Mouse (Mus musculus): ENCODE data around the gene Olfr414.

Olfr414 gene

DNA sequence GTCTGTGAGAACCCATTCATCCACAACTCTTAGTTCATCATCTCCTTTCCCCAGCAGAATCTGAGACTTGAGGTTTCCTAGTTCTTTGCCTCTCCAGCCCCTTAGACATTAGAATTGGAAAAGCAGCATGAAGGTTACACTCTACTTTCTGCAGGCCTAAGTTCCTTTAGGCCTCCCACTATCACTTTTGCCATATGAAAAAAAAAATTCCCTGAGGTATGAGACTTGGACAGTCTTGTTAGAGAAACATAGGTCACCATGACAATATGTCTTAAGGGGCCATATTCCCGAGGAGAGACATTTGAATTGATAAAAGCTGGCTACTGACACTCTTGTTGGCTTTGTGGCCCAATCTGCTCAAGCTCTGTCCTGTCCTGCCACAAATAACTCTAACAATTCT is at the start of gene Olfr414:
Gene Olfr414 (plus strand): TSS at position 301 of the 400 bp plus-strand sequence.
- no peak for TF ChIP-seq GATA4 (IDR thresholded peaks at IDR 0.05; ENCODE audit: insufficient replicate concordance, low read length)

DNA sequence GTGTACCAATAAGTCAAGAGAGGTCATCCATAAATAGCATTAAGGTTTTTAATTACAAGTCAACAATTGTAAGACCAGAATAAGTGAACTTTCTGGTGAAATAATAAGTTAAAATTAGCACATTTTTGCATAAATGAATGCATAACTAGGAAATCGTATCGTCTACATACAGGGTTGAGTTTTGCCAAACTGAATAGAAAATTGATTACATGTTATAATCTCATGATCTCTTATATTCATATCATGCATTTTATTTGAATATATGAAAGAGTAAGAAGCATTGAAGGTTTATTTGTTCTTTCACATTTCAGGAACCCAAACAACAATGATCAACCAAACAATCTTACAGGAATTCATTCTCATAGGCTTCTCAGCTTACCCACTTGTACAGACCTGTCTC is 33.1 kb upstream of the Olfr414 start, which contains the start of gene Olfr248:
Gene Olfr248 (plus strand): TSS at position 301 of the 400 bp plus-strand sequence.
- TF ChIP-seq GATA4 (IDR thresholded peaks at IDR 0.05; ENCODE audit: insufficient replicate concordance, low read length) = no peak

DNA sequence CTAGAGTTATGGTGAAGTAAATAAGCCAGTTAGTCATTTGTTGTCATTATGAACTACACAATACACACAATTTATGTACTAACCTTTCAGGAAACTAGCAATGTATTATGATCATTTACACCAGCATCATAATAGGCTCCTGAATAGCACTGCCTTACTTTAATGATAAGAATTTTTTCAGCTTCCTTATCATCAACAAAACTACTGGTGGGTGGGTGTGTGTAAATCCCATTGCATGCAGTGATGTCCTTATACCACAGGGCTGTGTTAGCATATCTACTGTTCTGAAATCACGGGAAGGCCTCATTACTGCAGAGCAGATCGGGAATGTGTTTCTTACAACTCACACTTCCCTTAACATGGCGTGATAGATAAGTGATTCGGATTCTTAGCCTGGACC is 905 bp upstream of the Olfr414 start:
- TF ChIP-seq GATA4 (IDR thresholded peaks at IDR 0.05; ENCODE audit: insufficient replicate concordance, low read length) = no peak

DNA sequence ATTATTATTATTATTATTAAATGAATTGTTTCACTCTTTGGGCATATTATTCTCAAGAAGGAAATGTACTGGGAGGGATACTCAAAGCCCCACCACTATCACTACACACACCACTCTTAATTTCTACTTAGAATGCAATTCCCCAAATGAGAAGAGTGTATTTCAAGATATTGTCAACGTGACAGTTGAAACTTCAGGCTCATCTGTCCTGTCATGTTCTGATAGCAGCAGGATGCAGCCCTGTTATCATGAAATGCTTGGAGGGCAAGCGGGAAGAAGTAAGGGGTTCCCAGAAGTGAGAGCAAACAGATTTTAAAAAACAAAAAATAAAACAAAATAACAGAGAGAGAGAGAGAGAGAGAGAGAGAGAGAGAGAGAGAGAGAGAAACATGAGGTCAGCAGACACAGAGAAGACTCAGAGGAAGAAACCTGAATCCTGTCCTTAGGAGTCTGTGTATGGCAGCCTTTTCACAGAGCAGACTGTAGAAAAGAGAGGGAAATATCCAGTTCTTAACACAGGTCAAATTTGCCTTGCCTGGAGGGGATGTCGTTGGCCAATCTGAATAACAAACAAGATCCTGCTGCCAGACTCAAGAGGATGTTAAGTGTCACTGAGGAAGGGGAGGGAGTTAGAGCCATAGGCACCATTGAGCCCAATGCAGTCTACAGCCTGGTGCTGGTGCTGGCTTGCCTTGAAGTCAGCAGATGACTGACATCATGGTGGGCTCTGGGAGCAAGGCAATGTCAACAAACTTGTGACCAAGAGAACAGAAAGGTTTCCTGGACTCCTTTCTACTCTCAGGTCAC is 2.5 kb downstream of the Olfr414 start:
- no peak for TF ChIP-seq GATA4 (IDR thresholded peaks at IDR 0.05; ENCODE audit: insufficient replicate concordance, low read length)

DNA sequence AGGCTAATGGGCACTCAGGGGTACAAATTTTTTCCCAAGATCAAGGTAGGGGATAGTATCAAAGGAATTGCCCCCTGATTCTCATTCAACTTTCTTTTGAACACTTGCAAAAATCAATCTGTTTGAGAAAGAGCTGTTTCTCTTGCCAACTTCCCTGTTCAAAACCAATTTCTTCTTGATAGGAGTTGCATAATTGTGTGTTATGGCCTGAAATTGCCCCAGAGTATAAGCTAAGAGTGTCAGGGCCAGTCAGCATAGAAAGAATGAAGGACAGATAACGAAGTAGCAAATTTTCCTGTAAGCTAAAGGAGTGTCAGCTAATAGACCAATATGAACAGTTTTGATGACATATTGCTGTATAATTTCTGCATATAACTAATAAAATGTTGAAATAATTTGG is 3.5 kb downstream of the Olfr414 start:
- no peak for TF ChIP-seq GATA4 (IDR thresholded peaks at IDR 0.05; ENCODE audit: insufficient replicate concordance, low read length)

DNA sequence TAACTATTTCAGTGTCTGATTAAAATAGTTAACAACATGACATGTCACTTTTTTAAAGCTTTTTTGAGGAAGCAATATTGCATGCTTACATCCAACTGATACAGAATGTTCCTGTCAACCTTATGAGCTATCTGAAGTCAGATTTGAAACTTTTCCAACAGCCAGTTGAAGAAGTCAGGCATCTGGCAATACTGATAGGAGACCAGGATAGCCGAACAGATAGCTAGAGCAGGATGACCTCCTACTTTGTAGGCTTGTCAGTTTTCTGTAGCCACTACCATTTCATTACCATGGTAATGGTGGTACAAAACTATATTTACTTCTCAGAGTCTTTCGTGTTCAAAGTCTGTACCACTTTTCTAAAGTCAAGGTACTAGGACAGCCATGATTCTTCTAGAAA is 4.5 kb downstream of the Olfr414 start:
- no peak for TF ChIP-seq GATA4 (IDR thresholded peaks at IDR 0.05; ENCODE audit: insufficient replicate concordance, low read length)

DNA sequence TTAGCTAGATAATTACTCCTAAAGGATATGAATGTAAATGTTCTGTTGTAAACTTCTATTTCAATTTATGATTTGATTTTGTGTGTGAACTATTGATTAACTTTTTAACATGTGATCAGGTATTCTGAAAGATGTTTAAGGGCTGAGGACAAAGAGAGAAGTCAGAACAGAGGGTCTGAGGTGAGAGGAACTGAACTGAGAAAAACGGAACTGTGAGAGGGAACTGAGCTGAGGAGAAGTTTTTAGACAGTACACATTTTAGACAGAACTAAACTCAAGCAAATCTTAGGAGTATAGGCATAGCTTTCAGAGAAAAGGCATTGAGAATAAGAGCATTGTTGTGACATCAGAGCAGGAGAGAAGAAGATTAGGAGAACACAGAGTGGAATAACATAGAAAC is 10.3 kb downstream of the Olfr414 start:
- TF ChIP-seq GATA4 (IDR thresholded peaks at IDR 0.05; ENCODE audit: insufficient replicate concordance, low read length) = no peak

DNA sequence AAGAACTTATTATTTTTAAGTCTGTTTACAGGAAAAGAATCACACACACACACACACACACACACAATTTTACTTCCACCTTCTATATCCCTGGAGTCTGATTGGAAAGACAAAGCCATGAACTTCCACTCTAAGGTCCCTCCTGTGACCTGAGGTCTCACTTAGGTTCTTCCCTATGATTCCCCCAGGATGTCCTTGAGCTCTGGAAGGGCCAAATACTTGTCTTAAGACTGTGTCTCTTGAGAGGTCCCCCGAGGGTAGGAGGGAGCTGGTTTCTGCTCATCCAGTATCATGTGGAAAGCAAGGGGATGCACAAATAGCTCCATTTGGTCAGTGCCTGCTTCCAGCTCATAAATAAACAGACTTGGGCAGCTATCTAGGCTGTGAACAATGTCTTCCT is 17.9 kb downstream of the Olfr414 start, which contains the start of gene Olfr220:
Gene Olfr220 (plus strand): TSS at position 301 of the 400 bp plus-strand sequence.
- no peak for TF ChIP-seq GATA4 (IDR thresholded peaks at IDR 0.05; ENCODE audit: insufficient replicate concordance, low read length)

DNA sequence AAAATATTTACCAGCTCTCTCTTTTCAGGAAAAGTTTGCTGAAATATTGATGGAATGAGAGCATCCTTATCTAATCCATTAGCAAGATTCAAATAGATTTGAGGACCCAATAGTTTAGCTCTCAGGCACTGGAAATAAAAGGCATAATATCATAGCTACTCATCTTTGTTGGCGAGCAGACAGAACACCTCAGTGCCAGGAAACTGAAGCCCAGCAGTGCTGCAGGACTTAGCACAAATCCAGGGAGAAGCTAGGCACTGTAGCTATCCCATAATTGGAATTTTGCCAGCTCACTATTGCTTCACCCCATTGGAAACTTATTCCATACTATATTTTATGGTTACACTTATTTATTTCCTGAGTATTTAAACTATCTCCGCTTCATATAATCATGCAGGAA is 31.2 kb downstream of the Olfr414 start:
- no peak for TF ChIP-seq GATA4 (IDR thresholded peaks at IDR 0.05; ENCODE audit: insufficient replicate concordance, low read length)

DNA sequence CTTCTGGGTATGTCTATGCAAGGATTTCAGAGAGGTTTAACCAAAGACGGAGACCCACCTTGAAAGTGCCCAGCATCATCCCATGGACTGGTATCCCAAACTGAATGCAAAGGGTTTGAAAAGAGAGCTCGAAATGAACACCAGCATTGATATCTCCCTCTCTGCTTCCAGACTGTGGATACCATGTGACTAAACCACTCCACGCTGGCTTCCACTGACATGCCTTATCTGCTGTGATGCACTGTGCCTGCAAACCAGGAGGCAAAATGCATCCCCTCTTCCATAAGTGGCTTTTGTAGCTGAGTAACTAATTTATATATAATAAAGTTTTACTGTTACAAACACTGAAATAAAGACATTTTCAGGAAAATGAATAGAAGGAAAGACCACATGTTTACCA is 41.5 kb downstream of the Olfr414 start:
- TF ChIP-seq GATA4 (IDR thresholded peaks at IDR 0.05; ENCODE audit: insufficient replicate concordance, low read length) = no peak

DNA sequence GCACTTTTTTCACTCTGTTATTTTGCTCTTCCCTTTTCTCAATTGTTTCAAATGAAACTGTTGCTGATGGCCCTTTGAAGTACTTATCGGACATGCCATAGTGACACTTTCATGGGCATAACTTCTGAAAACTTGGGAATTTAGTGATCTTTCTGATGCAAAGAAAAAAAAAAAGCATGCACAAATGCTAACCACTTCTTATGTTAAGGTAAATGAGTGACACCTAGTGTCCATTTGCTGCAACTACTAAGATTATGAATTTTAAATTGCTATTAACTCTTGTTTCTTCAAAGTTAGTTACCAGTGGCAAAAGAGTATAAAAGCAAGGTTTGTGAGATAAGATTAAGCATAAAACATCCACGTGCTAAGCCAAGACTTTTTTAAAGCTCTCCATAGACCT is 42.4 kb downstream of the Olfr414 start:
- TF ChIP-seq GATA4 (IDR thresholded peaks at IDR 0.05; ENCODE audit: insufficient replicate concordance, low read length) = no peak

DNA sequence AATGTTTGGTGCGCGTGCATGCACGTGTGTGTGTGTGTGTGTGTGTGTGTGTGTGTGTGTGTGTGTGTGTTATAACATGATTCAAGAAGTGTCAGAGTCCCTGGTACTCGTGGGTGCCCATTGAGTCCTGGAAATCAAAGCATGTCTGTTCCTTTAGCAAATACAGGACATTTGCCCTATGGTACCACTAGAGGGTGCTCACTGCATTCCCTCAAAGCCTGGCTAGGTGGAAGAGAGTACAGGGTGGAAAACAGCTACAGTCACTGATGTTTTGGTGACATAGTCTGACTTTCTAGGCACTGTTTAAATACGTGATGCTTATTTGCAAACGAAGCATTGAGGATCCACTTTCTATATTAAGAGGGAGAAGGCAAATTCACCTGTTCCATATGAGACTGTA is 45.9 kb downstream of the Olfr414 start:
- no peak for TF ChIP-seq GATA4 (IDR thresholded peaks at IDR 0.05; ENCODE audit: insufficient replicate concordance, low read length)

DNA sequence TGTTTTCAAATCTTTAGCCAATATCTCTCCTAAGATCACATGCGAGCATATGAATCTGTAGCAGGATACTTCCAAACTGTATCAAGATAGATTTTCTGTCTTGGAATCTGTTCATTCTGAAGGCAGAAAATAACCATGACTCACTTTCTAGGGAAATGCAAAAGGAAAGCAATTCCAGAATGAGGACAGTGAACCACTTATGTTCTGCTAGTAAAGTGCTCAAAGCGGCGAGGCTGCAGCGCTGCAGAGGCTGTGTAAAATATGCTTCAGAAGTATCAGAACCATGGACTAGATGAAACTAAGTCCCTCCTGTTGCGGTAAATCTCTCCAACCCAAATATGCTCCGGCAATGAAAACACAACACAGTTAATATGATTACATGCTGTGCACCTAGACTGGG is 58.7 kb downstream of the Olfr414 start:
- TF ChIP-seq GATA4 (IDR thresholded peaks at IDR 0.05; ENCODE audit: insufficient replicate concordance, low read length) = no peak
